In genomic region chr7:27673575-27674131, GRCm38 (mm10) we compare ENCODE assay signal across 8 mouse cellular contexts. TPM values are rescaled to one million over a fixed set of nuclear protein-coding genes. Genes with fewer than 3 reads are reported as not detected.
DNase-seq lines count a peak whose midpoint lies in the region; ATAC-seq and TF ChIP-seq lines count a peak whose summit lies in the region.

No protein-coding gene starts in this region.

- H3K36me3 ChIP-seq in forebrain, embryonic 16.5 days (ENCODE audit: control insufficient read depth, insufficient read depth), result no peaks in the 10 kb centered on the region
- H3K36me3 ChIP-seq in kidney, embryonic 14.5 days (ENCODE audit: control insufficient read depth, insufficient read depth, low read length), result peaks cover 4% of the 10 kb centered on the region; the same call in 1 of the 2 replicates
- peaks cover 20% of the 10 kb centered on the region; the same call in 1 of the 2 replicates for H3K36me3 ChIP-seq in midbrain, embryonic 12.5 days

- no peak for TF ChIP-seq CTCF in left cerebral cortex, adult 2 months (IDR thresholded peaks at IDR 0.05)

- peak overlapping the region; percentile 94 for H3K27ac ChIP-seq in left cerebral cortex, adult 2 months
- H3K27ac ChIP-seq in forebrain, embryonic 16.5 days (ENCODE audit: low read length), result no peak overlapping the region
- H3K27ac ChIP-seq in kidney, embryonic 14.5 days (ENCODE audit: low read depth, low read length), result no peak overlapping the region
- peak overlapping the region; percentile 87; the same call in 1 of the 2 replicates for H3K27ac ChIP-seq in midbrain, embryonic 12.5 days (replicated peaks)

- peak in 1 of 2 experiments; percentile 25 for DNase-seq in left cerebral cortex, adult 2 months (ENCODE audit: extremely low spot score in 1 of 2, low spot score in 2 of 2)
- DNase-seq in left cerebral cortex, adult 9 months (ENCODE audit: low spot score in 2 of 2), result no peak
- DNase-seq in adrenal gland, postnatal 25 days, result peak; percentile 18
- no peak for DNase-seq in embryo, embryonic 10 days (ENCODE audit: low spot score)

- no peaks in the 10 kb centered on the region for H3K9me3 ChIP-seq in forebrain, embryonic 16.5 days (ENCODE audit: control insufficient read depth, low read length)
- no peaks in the 10 kb centered on the region for H3K9me3 ChIP-seq in kidney, embryonic 14.5 days (ENCODE audit: control insufficient read depth, low read length)
- H3K9me3 ChIP-seq in midbrain, embryonic 12.5 days, result no peaks in the 10 kb centered on the region

- peak overlapping the region; percentile 84 for H3K4me3 ChIP-seq in left cerebral cortex, adult 2 months
- H3K4me3 ChIP-seq in forebrain, embryonic 16.5 days (replicated peaks; ENCODE audit: low read length), result peak overlapping the region; percentile 88
- peak overlapping the region; percentile 76 for H3K4me3 ChIP-seq in kidney, embryonic 14.5 days (ENCODE audit: low read length)
- peak overlapping the region; percentile 94 for H3K4me3 ChIP-seq in midbrain, embryonic 12.5 days

- peak overlapping the region; percentile 99 for H3K4me2 ChIP-seq in forebrain, embryonic 16.5 days (ENCODE audit: low read length)
- H3K4me2 ChIP-seq in kidney, embryonic 14.5 days (replicated peaks; ENCODE audit: low read depth, low read length), result peak overlapping the region; percentile 97
- H3K4me2 ChIP-seq in midbrain, embryonic 12.5 days (replicated peaks), result peak overlapping the region; percentile 100

- ATAC-seq in forebrain, embryonic 16.5 days, result 0 out of 2 replicates have a peak, but pooled peaks have one; percentile 2
- peak; percentile 25 for ATAC-seq in kidney, embryonic 14.5 days (ENCODE audit: low FRiP score, low TSS enrichment)
- ATAC-seq in midbrain, embryonic 12.5 days (ENCODE audit: low FRiP score, low read depth), result peak; percentile 18; the same call in 1 of the 2 replicates
- no peak for ATAC-seq in megakaryocyte-erythroid progenitor cell, adult 5-6 weeks (replicated peaks; ENCODE audit: low FRiP score, low TSS enrichment, poor library complexity, severe bottlenecking)

- peak overlapping the region; percentile 94 for H3K9ac ChIP-seq in forebrain, embryonic 16.5 days (replicated peaks; ENCODE audit: low read depth, low read length)
- peak overlapping the region; percentile 77 for H3K9ac ChIP-seq in kidney, embryonic 14.5 days (ENCODE audit: low read depth, low read length)
- H3K9ac ChIP-seq in midbrain, embryonic 12.5 days (replicated peaks), result peak overlapping the region; percentile 98

- peaks cover 42% of the 10 kb centered on the region for H3K4me1 ChIP-seq in forebrain, embryonic 16.5 days (replicated peaks; ENCODE audit: control insufficient read depth, insufficient read depth, low read length)
- H3K4me1 ChIP-seq in kidney, embryonic 14.5 days (ENCODE audit: control insufficient read depth, insufficient read depth, low read length), result peaks cover 12% of the 10 kb centered on the region
- H3K4me1 ChIP-seq in midbrain, embryonic 12.5 days, result peaks cover 33% of the 10 kb centered on the region

- 2% methylated on average over 24 of the region's 52 CpGs for WGBS in forebrain, embryonic 16.5 days
- WGBS in kidney, embryonic 14.5 days, result 1% methylated on average over 50 of the region's 52 CpGs
- WGBS in midbrain, embryonic 12.5 days, result 1% methylated on average over 52 of the region's 52 CpGs

- intact Hi-C loops in left cerebral cortex, adult 2 months (cut with DNase I), result no loop called here

- no peaks in the 10 kb centered on the region for H3K27me3 ChIP-seq in forebrain, embryonic 16.5 days (replicated peaks; ENCODE audit: control insufficient read depth, insufficient read depth, low read length)
- H3K27me3 ChIP-seq in kidney, embryonic 14.5 days (ENCODE audit: control insufficient read depth, insufficient read depth, low read length), result no peaks in the 10 kb centered on the region
- H3K27me3 ChIP-seq in midbrain, embryonic 12.5 days, result no peaks in the 10 kb centered on the region

RNA-seq across cellular contexts. Expression of gene Map3k10, which starts 0.7 kb away (rescaled TPM):
- 100 to 1,000 TPM; 202 to 214 TPM for total RNA-seq in left cerebral cortex, adult 2 months (2021)
- 27.2 and 30.2 TPM in 2 replicates for total RNA-seq in adrenal gland, postnatal 25 days (2021)
- 10.6 and 14.3 TPM in 2 replicates for polyA plus RNA-seq in forebrain, embryonic 16.5 days (2015; fragmentation: Nextera tagmentation; extraction: Ambion mirVana)
- 7.7 and 9.4 TPM in 2 replicates for polyA plus RNA-seq in kidney, embryonic 14.5 days (2014; fragmentation: Nextera tagmentation; extraction: Ambion mirVana)
- 17.9 and 18.9 TPM in 2 replicates for polyA plus RNA-seq in midbrain, embryonic 12.5 days (2016; fragmentation: Nextera tagmentation; extraction: Ambion mirVana)
- total RNA-seq in megakaryocyte-erythroid progenitor cell, adult 5-6 weeks (2014; fragmentation: Nextera tagmentation), result 6.2 and 13.5 TPM in 2 replicates
- 2.9 and 4.5 TPM in 2 replicates for total RNA-seq in megakaryocyte-erythroid progenitor cell, adult 5-6 weeks (2017)

RNA-seq across cellular contexts. Expression of gene Zfp607b, which starts 15.5 kb away (rescaled TPM):
- 10 to 100 TPM; 11.8 to 11.9 TPM for total RNA-seq in left cerebral cortex, adult 2 months (2021)
- 0.81 and 1.3 TPM in 2 replicates for total RNA-seq in adrenal gland, postnatal 25 days (2021)
- 13.8 and 14.5 TPM in 2 replicates for polyA plus RNA-seq in forebrain, embryonic 16.5 days (2015; fragmentation: Nextera tagmentation; extraction: Ambion mirVana)
- 4.2 and 4.3 TPM in 2 replicates for polyA plus RNA-seq in kidney, embryonic 14.5 days (2014; fragmentation: Nextera tagmentation; extraction: Ambion mirVana)
- 9.3 and 9.9 TPM in 2 replicates for polyA plus RNA-seq in midbrain, embryonic 12.5 days (2016; fragmentation: Nextera tagmentation; extraction: Ambion mirVana)
- 6.8 TPM in 1 of 2 replicates, not detected in the other for total RNA-seq in megakaryocyte-erythroid progenitor cell, adult 5-6 weeks (2014; fragmentation: Nextera tagmentation)
- total RNA-seq in megakaryocyte-erythroid progenitor cell, adult 5-6 weeks (2017), result 1.2 and 1.7 TPM in 2 replicates

RNA-seq across cellular contexts. Expression of gene Ttc9b, which starts 19.9 kb away (rescaled TPM):
- total RNA-seq in left cerebral cortex, adult 2 months (2021), result 100 to 1,000 TPM in 1 of 2 experiments, 10 to 100 TPM in 1; 99.1 to 101 TPM
- total RNA-seq in adrenal gland, postnatal 25 days (2021), result not detected in 2 replicates
- polyA plus RNA-seq in forebrain, embryonic 16.5 days (2015; fragmentation: Nextera tagmentation; extraction: Ambion mirVana), result 56.2 and 65.7 TPM in 2 replicates
- polyA plus RNA-seq in kidney, embryonic 14.5 days (2014; fragmentation: Nextera tagmentation; extraction: Ambion mirVana), result 0.20 TPM in 1 of 2 replicates, not detected in the other
- 18.1 and 19.4 TPM in 2 replicates for polyA plus RNA-seq in midbrain, embryonic 12.5 days (2016; fragmentation: Nextera tagmentation; extraction: Ambion mirVana)
- not detected in 2 replicates for total RNA-seq in megakaryocyte-erythroid progenitor cell, adult 5-6 weeks (2014; fragmentation: Nextera tagmentation)
- total RNA-seq in megakaryocyte-erythroid progenitor cell, adult 5-6 weeks (2017), result not detected in 2 replicates

RNA-seq across cellular contexts. Expression of gene Zfp60, which starts 57.5 kb away (rescaled TPM):
- 10 to 100 TPM; 31.9 to 35.0 TPM for total RNA-seq in left cerebral cortex, adult 2 months (2021)
- 16.5 and 18.6 TPM in 2 replicates for total RNA-seq in adrenal gland, postnatal 25 days (2021)
- polyA plus RNA-seq in forebrain, embryonic 16.5 days (2015; fragmentation: Nextera tagmentation; extraction: Ambion mirVana), result 132 and 133 TPM in 2 replicates
- polyA plus RNA-seq in kidney, embryonic 14.5 days (2014; fragmentation: Nextera tagmentation; extraction: Ambion mirVana), result 26.7 and 41.5 TPM in 2 replicates
- polyA plus RNA-seq in midbrain, embryonic 12.5 days (2016; fragmentation: Nextera tagmentation; extraction: Ambion mirVana), result 102 and 112 TPM in 2 replicates
- 7.9 and 8.5 TPM in 2 replicates for total RNA-seq in megakaryocyte-erythroid progenitor cell, adult 5-6 weeks (2014; fragmentation: Nextera tagmentation)
- total RNA-seq in megakaryocyte-erythroid progenitor cell, adult 5-6 weeks (2017), result 9.2 and 12.5 TPM in 2 replicates

Comparison
In these comparisons a context has a peak if more than half of its experiments do, and no peak if none do; other contexts are left out.
1. H3K27ac ChIP-seq: peak in left cerebral cortex, adult 2 months (single experiment) and midbrain, embryonic 12.5 days (single experiment); none in forebrain, embryonic 16.5 days (single experiment) and kidney, embryonic 14.5 days (single experiment).
2. RNA of gene Ttc9b, which starts 19.9 kb away (total RNA-seq): 99.1 to 101 TPM in left cerebral cortex, adult 2 months; not detected in adrenal gland, postnatal 25 days and not detected in megakaryocyte-erythroid progenitor cell, adult 5-6 weeks; every median in the first group is over 100 times any median in the second.
3. Peak in every context shown above with its lines, with median percentiles within 50 percentile points of each other: H3K4me3 ChIP-seq, H3K4me2 ChIP-seq and H3K9ac ChIP-seq.